Mouse (Mus musculus) kidney, embryonic 15.5 days (tissue): Measurements from ENCODE around the gene Samd3. TPM values are rescaled to one million over a fixed set of nuclear protein-coding genes. Genes with fewer than 3 reads are reported as not detected.

ENCODE experiments used
- ATAC-seq: fragments of 200-750 bp; cut with Nextera tagmentation; replicated peaks from 2 replicates; pipeline ENCODE4 v1.8.0; 2017; ENCODE audit warnings: moderate TSS enrichment; ENCODE audit not compliant: low FRiP score
- H3K27ac ChIP-seq: fragments of 300-500 bp; sonication (generic); 2 replicates; pipeline ENCODE4 v1.5.1; 2015; ENCODE audit warnings: mild to moderate bottlenecking, inconsistent platforms
- H3K27me3 ChIP-seq: fragments of 300-500 bp; sonication (generic); 2 replicates; pipeline ENCODE4 v1.6.1; 2015; ENCODE audit warnings: inconsistent platforms
- H3K36me3 ChIP-seq: fragments of 300-500 bp; sonication (generic); 2 replicates; pipeline ENCODE4 v1.6.1; 2015; ENCODE audit warnings: inconsistent platforms
- H3K4me1 ChIP-seq: fragments of 300-500 bp; sonication (generic); 2 replicates; pipeline ENCODE4 v1.6.1; 2015; ENCODE audit warnings: inconsistent platforms
- H3K4me2 ChIP-seq: fragments of 300-500 bp; sonication (generic); 2 replicates; pipeline ENCODE4 v1.6.1; 2015; ENCODE audit warnings: moderate library complexity, mild to moderate bottlenecking, inconsistent platforms
- H3K4me3 ChIP-seq: fragments of 300-500 bp; sonication (generic); replicated peaks from 2 replicates; pipeline ENCODE4 v1.5.1; 2015; ENCODE audit warnings: mild to moderate bottlenecking, inconsistent platforms
- H3K9ac ChIP-seq: fragments of 300-500 bp; sonication (generic); 2 replicates; pipeline ENCODE4 v1.6.1; 2015; ENCODE audit warnings: mild to moderate bottlenecking, inconsistent platforms
- H3K9me3 ChIP-seq: fragments of 300-500 bp; sonication (generic); replicated peaks from 2 replicates; pipeline ENCODE4 v1.6.1; 2016; ENCODE audit warnings: inconsistent platforms
- WGBS: fragments of 180-500 bp; shearing (Covaris S2); methylation state at CpG from one replicate; pipeline ENCODE4 v1.1.7; 2015; ENCODE audit warnings: mixed read lengths; 5-methylcytosine and 5-hydroxymethylcytosine counted together
- polyA plus RNA-seq: library from polyadenylated mRNA; unstranded; fragments of >200 nt; fragmentation: Nextera tagmentation; extraction: Ambion mirVana; gene quantifications from 2 replicates; pipeline ENCODE4 v1.2.1, GENCODE M21; 2015

The Samd3 gene
- polyA plus RNA-seq, 1 experiment from 2014 or later = not detected

- Histone ChIP-seq H3K9ac (no peak overlapping the region), H3K4me3 (no peak overlapping the region), H3K27ac (no peak overlapping the region), H3K4me1 (no peaks in the 10 kb centered on the region), H3K36me3 (no peaks in the 10 kb centered on the region), H3K9me3 (no peaks in the 10 kb centered on the region), H3K27me3 (no peaks in the 10 kb centered on the region), H3K4me2 (no peak overlapping the region)
- WGBS = 73% methylated on average over 6 of the region's 6 CpGs
- ATAC-seq = no peak
Measured at GRCm38 (mm10) chr10:26244466-26244865, 15.0 kb downstream of the Samd3 start.

GRCm38 (mm10) chr10:26249426-26250165 is 20.1 kb downstream of the Samd3 start:
- Histone ChIP-seq H3K27me3 (no peaks in the 10 kb centered on the region), H3K4me3 (no peak overlapping the region), H3K4me1 (no peaks in the 10 kb centered on the region), H3K27ac (no peak overlapping the region), H3K9ac (no peak overlapping the region), H3K4me2 (no peak overlapping the region), H3K36me3 (no peaks in the 10 kb centered on the region), H3K9me3 (no peaks in the 10 kb centered on the region)
- 82% methylated on average over 7 of the region's 7 CpGs for WGBS
- no peak for ATAC-seq

- Histone ChIP-seq H3K4me2 (no peak overlapping the region), H3K4me1 (no peaks in the 10 kb centered on the region), H3K36me3 (no peaks in the 10 kb centered on the region), H3K4me3 (no peak overlapping the region), H3K27ac (no peak overlapping the region), H3K9me3 (no peaks in the 10 kb centered on the region), H3K9ac (no peak overlapping the region), H3K27me3 (no peaks in the 10 kb centered on the region)
- 75% methylated on average over 4 of the region's 4 CpGs for WGBS
- no peak for ATAC-seq
Measured at GRCm38 (mm10) chr10:26259908-26260307, 30.4 kb downstream of the Samd3 start.

GRCm38 (mm10) chr10:26263744-26264459 is 34.4 kb downstream of the Samd3 start:
- no peaks in the 10 kb centered on the region for H3K36me3 ChIP-seq
- no peak overlapping the region for H3K9ac ChIP-seq
- no peak overlapping the region for H3K4me3 ChIP-seq
- WGBS = 86% methylated on average over 3 of the region's 3 CpGs
- no peak overlapping the region for H3K4me2 ChIP-seq
- H3K9me3 ChIP-seq = no peaks in the 10 kb centered on the region
- no peak overlapping the region for H3K27ac ChIP-seq
- ATAC-seq = no peak
- H3K27me3 ChIP-seq = no peaks in the 10 kb centered on the region
- H3K4me1 ChIP-seq = no peaks in the 10 kb centered on the region

- 91% methylated on average over 6 of the region's 6 CpGs for WGBS
- Histone ChIP-seq H3K4me2 (no peak overlapping the region), H3K36me3 (peaks cover 56% of the 10 kb centered on the region), H3K4me3 (no peak overlapping the region), H3K4me1 (no peaks in the 10 kb centered on the region), H3K27me3 (no peaks in the 10 kb centered on the region), H3K27ac (no peak overlapping the region), H3K9ac (no peak overlapping the region), H3K9me3 (no peaks in the 10 kb centered on the region)
- ATAC-seq = no peak
Measured at GRCm38 (mm10) chr10:26275414-26275813, 45.9 kb downstream of the Samd3 start.

GRCm38 (mm10) chr10:26280009-26280408 is 50.5 kb downstream of the Samd3 start:
- H3K27me3 ChIP-seq = no peaks in the 10 kb centered on the region
- H3K4me3 ChIP-seq = no peak overlapping the region
- H3K4me1 ChIP-seq = no peaks in the 10 kb centered on the region
- no peak overlapping the region for H3K9ac ChIP-seq
- peak; percentile 76; the same call in 1 of the 2 replicates for ATAC-seq
- no peak overlapping the region for H3K27ac ChIP-seq
- H3K36me3 ChIP-seq = peaks cover 62% of the 10 kb centered on the region
- H3K4me2 ChIP-seq = no peak overlapping the region
- H3K9me3 ChIP-seq = no peaks in the 10 kb centered on the region
- WGBS = 69% methylated on average over 8 of the region's 8 CpGs

GRCm38 (mm10) chr10:26287136-26287535 is 57.6 kb downstream of the Samd3 start:
- no peak overlapping the region for H3K9ac ChIP-seq
- no peaks in the 10 kb centered on the region for H3K9me3 ChIP-seq
- WGBS = 85% methylated on average over 7 of the region's 7 CpGs
- H3K4me1 ChIP-seq = no peaks in the 10 kb centered on the region
- H3K4me3 ChIP-seq = no peak overlapping the region
- peaks cover 51% of the 10 kb centered on the region for H3K36me3 ChIP-seq
- ATAC-seq = no peak
- H3K27me3 ChIP-seq = no peaks in the 10 kb centered on the region
- H3K4me2 ChIP-seq = no peak overlapping the region
- H3K27ac ChIP-seq = no peak overlapping the region

- Histone ChIP-seq H3K27ac (no peak overlapping the region), H3K4me2 (no peak overlapping the region), H3K4me1 (no peaks in the 10 kb centered on the region), H3K9me3 (no peaks in the 10 kb centered on the region), H3K9ac (no peak overlapping the region), H3K36me3 (peaks cover 55% of the 10 kb centered on the region), H3K4me3 (no peak overlapping the region), H3K27me3 (no peaks in the 10 kb centered on the region)
- ATAC-seq = no peak
- 83% methylated on average over 3 of the region's 3 CpGs for WGBS
Measured at GRCm38 (mm10) chr10:26297200-26297599, 67.7 kb downstream of the Samd3 start.

- 85% methylated on average over 7 of the region's 7 CpGs for WGBS
- ATAC-seq = no peak
Measured at GRCm38 (mm10) chr10:26297626-26298025, 68.1 kb downstream of the Samd3 start.

GRCm38 (mm10) chr10:26302336-26302735 is 72.8 kb downstream of the Samd3 start:
- Histone ChIP-seq H3K9ac (no peak overlapping the region), H3K9me3 (no peaks in the 10 kb centered on the region), H3K36me3 (peaks cover 44% of the 10 kb centered on the region), H3K4me3 (no peak overlapping the region), H3K27me3 (no peaks in the 10 kb centered on the region), H3K4me2 (no peak overlapping the region), H3K27ac (no peak overlapping the region), H3K4me1 (no peaks in the 10 kb centered on the region)
- WGBS = 92% methylated on average over 4 of the region's 4 CpGs
- no peak for ATAC-seq

More at GRCm38 (mm10) chr10:26297626-26298025, 68.1 kb downstream of the Samd3 start:
- Histone ChIP-seq H3K4me2 (no peak overlapping the region), H3K27ac (no peak overlapping the region), H3K9me3 (no peaks in the 10 kb centered on the region), H3K4me3 (no peak overlapping the region), H3K9ac (no peak overlapping the region), H3K4me1 (no peaks in the 10 kb centered on the region), H3K36me3 (peaks cover 54% of the 10 kb centered on the region), H3K27me3 (no peaks in the 10 kb centered on the region)

GRCm38 (mm10) chr10:26303485-26303884 is 74.0 kb downstream of the Samd3 start:
- Histone ChIP-seq H3K9me3 (no peaks in the 10 kb centered on the region), H3K27me3 (no peaks in the 10 kb centered on the region), H3K4me3 (no peak overlapping the region), H3K27ac (no peak overlapping the region), H3K4me2 (no peak overlapping the region), H3K4me1 (no peaks in the 10 kb centered on the region), H3K36me3 (peaks cover 47% of the 10 kb centered on the region), H3K9ac (no peak overlapping the region)
- no peak for ATAC-seq
- WGBS = 93% methylated on average over 6 of the region's 6 CpGs

- Histone ChIP-seq H3K4me2 (no peak overlapping the region), H3K27me3 (no peaks in the 10 kb centered on the region), H3K27ac (no peak overlapping the region), H3K9ac (no peak overlapping the region), H3K36me3 (peaks cover 79% of the 10 kb centered on the region), H3K4me3 (no peak overlapping the region), H3K9me3 (no peaks in the 10 kb centered on the region), H3K4me1 (no peaks in the 10 kb centered on the region)
- 92% methylated on average over 15 of the region's 15 CpGs for WGBS
- no peak for ATAC-seq
Measured at GRCm38 (mm10) chr10:26314327-26314726, 84.8 kb downstream of the Samd3 start.
